Mouse (Mus musculus): Measurements from ENCODE around the gene Nrn1.

DNA sequence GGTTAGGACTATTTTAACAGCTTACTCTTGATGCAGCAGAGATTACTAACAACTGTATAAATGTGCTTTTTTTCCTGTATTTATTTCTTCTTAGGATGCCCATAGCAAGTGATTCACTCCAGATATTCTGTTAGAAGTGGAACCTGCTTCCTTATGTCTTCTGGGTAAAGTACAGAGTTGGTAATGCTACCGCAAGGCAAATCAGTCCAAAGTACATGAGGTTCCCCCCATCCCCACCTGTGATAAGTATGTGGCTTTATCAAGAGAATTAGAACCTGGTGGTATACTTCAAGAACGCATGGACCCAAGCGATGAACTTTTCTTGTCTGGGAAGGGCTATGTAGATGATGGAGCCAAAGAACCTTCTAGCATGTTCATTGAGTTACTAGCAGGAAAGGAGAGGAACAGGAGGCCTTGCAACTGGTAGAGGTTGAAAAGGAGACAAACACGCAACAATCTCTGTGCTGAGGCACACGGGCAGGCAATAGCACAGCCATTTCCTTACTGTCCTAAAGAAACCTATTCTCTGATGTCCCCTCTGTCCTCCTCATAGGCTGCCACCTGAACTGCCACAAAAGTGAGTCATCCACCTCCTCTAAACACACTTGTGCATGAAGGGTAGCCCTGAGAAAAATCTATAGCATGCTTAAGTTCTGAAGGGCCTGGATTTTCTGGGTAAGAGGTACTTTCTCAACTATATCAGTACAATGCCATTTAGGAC, 14.5 kb downstream of the Nrn1 start:
- TF ChIP-seq CTCF (IDR thresholded peaks at IDR 0.05; ENCODE audit: extremely low read depth, insufficient read depth, insufficient read length, insufficient replicate concordance) (no peak), POLR2A (IDR thresholded peaks at IDR 0.05; ENCODE audit: low read depth, low read length) (no peak)
